Mouse (Mus musculus): ENCODE measurements around the gene Smpd2. TPM values are rescaled to one million over a fixed set of nuclear protein-coding genes. Genes with fewer than 3 reads are reported as not detected.

Gene Smpd2
- 3.0 TPM for polyA plus RNA-seq (2014; fragmentation: Illumina TruSeq; extraction: RNeasy Lipid Tissue Mini Kit (QIAGEN cat#74804); ENCODE audit: low read depth, low replicate concordance)

GRCm38 (mm10) chr10:41489708-41490517, at the start of gene Smpd2, which contains the start of gene Ppil6:
Gene Smpd2, minus strand, starts transcription at chr10:41490369.
Gene Ppil6, plus strand, starts transcription at chr10:41490439.

GRCm38 (mm10) chr10:41518981-41519618, 28.9 kb upstream of the Smpd2 start, which contains the start of gene Cd164:
Gene Cd164, plus strand, starts transcription at chr10:41519414.

DNA sequence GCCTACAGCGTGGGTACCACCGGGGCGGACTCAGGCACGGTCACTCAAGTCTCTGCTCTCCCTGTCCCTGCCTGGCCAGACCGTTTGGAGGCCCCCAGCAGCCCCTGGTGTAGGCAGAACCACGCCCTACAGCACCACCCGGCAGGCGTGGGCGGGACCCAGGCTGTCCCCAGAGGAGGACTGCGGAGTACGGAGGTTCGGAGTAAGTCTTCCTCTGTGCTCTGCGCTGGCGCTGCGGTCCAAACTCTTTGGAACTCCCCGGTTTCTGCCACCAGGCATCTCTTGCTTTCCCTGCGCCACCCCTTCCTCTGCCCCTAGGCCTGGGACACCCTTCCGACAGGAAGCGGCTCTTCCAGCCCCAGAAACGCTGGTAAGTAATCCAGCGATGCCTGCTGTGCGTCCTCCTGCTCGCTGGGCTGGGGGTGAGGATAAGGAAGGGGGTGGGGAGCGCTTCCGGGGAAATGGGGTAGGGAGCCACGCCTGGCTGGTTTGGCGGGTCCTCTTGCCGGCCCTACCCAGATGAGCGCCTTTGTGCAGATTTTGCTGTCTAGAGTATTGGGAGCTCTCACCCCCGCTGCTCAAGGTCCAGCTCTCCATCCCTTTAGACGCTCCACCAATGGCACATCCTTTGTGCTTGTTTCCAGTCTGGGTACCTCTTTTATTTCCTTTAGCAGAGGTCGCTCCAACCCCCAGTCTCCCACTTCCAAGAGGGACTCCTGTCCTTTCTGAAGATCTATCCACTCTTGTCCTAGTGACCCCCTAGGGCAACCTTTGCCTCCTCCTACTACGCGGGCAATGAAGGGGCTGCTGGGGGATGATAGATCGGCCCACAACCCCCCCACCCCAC, 13.8 kb downstream of the Smpd2 start, which contains the start of gene Mical1:
Gene Mical1 (plus strand): TSS at position 144 of the 847 bp plus-strand sequence.

GRCm38 (mm10) chr10:41450137-41450670, 40.0 kb downstream of the Smpd2 start, which contains the start of gene Zbtb24:
Gene Zbtb24, plus strand, starts transcription at chr10:41450383.

Other genes with a start within 250 kb of the Smpd2 start
- 26.7 TPM for gene Fig4, start 187.1 kb downstream of the Smpd2 start, polyA plus RNA-seq (2014; fragmentation: Illumina TruSeq; extraction: RNeasy Lipid Tissue Mini Kit (QIAGEN cat#74804); ENCODE audit: low read depth, low replicate concordance)
- gene Ak9, start 186.4 kb downstream of the Smpd2 start, polyA plus RNA-seq (2014; fragmentation: Illumina TruSeq; extraction: RNeasy Lipid Tissue Mini Kit (QIAGEN cat#74804); ENCODE audit: low read depth, low replicate concordance), result not detected
- 8.3 TPM for gene Zbtb24, start 40.0 kb downstream of the Smpd2 start, polyA plus RNA-seq (2014; fragmentation: Illumina TruSeq; extraction: RNeasy Lipid Tissue Mini Kit (QIAGEN cat#74804); ENCODE audit: low read depth, low replicate concordance)
- not detected for gene Mical1, start 14.1 kb downstream of the Smpd2 start, polyA plus RNA-seq (2014; fragmentation: Illumina TruSeq; extraction: RNeasy Lipid Tissue Mini Kit (QIAGEN cat#74804); ENCODE audit: low read depth, low replicate concordance)
- 2.1 TPM for gene Ppil6, start 70 bp upstream of the Smpd2 start, polyA plus RNA-seq (2014; fragmentation: Illumina TruSeq; extraction: RNeasy Lipid Tissue Mini Kit (QIAGEN cat#74804); ENCODE audit: low read depth, low replicate concordance)
- gene Cd164, start 29.0 kb upstream of the Smpd2 start, polyA plus RNA-seq (2014; fragmentation: Illumina TruSeq; extraction: RNeasy Lipid Tissue Mini Kit (QIAGEN cat#74804); ENCODE audit: low read depth, low replicate concordance), result 786 TPM
- 0.58 TPM for gene Ccdc162, start 226.3 kb upstream of the Smpd2 start, polyA plus RNA-seq (2014; fragmentation: Illumina TruSeq; extraction: RNeasy Lipid Tissue Mini Kit (QIAGEN cat#74804); ENCODE audit: low read depth, low replicate concordance)